Mouse (Mus musculus) heart, embryonic 12.5 days (tissue): ENCODE measurements around the gene Gm20388. TPM values are rescaled to one million over a fixed set of nuclear protein-coding genes. Genes with fewer than 3 reads are reported as not detected.

Source experiments
- ATAC-seq: fragments of 200-750 bp; cut with Nextera tagmentation; 2 replicates; pipeline ENCODE4 v1.8.0; 2017; ENCODE audit warnings: moderate TSS enrichment, moderate library complexity; ENCODE audit not compliant: insufficient number of reproducible peaks, low FRiP score
- H3K27ac ChIP-seq: fragments of 300-500 bp; sonication (generic); 2 replicates; pipeline ENCODE4 v1.5.1; 2016; ENCODE audit warnings: mild to moderate bottlenecking, moderate library complexity; ENCODE audit not compliant: poor library complexity, severe bottlenecking
- H3K27me3 ChIP-seq: fragments of 300-500 bp; sonication (generic); replicated peaks from 2 replicates; pipeline ENCODE4 v1.6.1; 2016; ENCODE audit warnings: mild to moderate bottlenecking, moderate library complexity
- H3K36me3 ChIP-seq: fragments of 300-500 bp; sonication (generic); 2 replicates; pipeline ENCODE4 v1.6.1; 2016; ENCODE audit warnings: mild to moderate bottlenecking, moderate library complexity
- H3K4me1 ChIP-seq: fragments of 300-500 bp; sonication (generic); replicated peaks from 2 replicates; pipeline ENCODE4 v1.6.1; 2016; ENCODE audit warnings: mild to moderate bottlenecking
- H3K4me2 ChIP-seq: fragments of 300-500 bp; sonication (generic); 2 replicates; pipeline ENCODE4 v1.6.1; 2016; ENCODE audit warnings: mild to moderate bottlenecking, moderate library complexity
- H3K4me3 ChIP-seq: fragments of 300-500 bp; sonication (generic); 2 replicates; pipeline ENCODE4 v1.5.1; 2016; ENCODE audit warnings: mild to moderate bottlenecking
- H3K9ac ChIP-seq: fragments of 300-500 bp; sonication (generic); 2 replicates; pipeline ENCODE4 v1.6.1; 2016; ENCODE audit warnings: mild to moderate bottlenecking, moderate library complexity
- H3K9me3 ChIP-seq: fragments of 300-500 bp; sonication (generic); replicated peaks from 2 replicates; pipeline ENCODE4 v1.6.1; 2016; ENCODE audit warnings: mild to moderate bottlenecking, moderate library complexity
- WGBS: fragments of 180-500 bp; shearing (Covaris S2); methylation state at CpG from one replicate; pipeline ENCODE4 v1.1.7; 2016; 5-methylcytosine and 5-hydroxymethylcytosine counted together
- polyA plus RNA-seq: library from polyadenylated mRNA; unstranded; fragments of >200 nt; fragmentation: Nextera tagmentation; extraction: Ambion mirVana; gene quantifications from 2 replicates; pipeline ENCODE4 v1.2.1, GENCODE M21; 2016

Gene Gm20388
- polyA plus RNA-seq, 1 experiment from 2014 or later: not detected

DNA sequence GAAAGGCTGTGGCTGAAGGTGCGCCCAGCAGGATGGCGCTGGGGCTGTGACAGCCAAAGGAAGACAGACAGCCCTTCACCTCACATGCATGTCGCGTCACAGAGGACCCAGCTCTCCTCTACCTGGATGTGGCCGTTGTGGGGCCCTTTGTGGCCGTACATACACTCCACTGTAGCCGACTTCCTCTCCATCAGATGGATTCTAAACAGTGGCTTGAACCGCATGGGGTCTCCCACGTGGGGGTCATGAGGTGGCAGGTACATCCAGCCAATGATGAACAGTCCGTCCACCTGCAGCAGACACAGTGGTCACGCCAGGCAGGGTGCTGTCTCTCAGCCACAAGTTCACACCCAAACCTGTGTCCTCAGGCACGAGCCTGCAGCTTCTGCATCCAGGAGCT, 1649.2 kb downstream of the Gm20388 start:
- ATAC-seq: no peak
- Histone ChIP-seq H3K27ac (no peak overlapping the region), H3K4me1 (peaks cover 17% of the 10 kb centered on the region), H3K4me2 (no peak overlapping the region), H3K4me3 (no peak overlapping the region), H3K27me3 (no peaks in the 10 kb centered on the region), H3K9ac (no peak overlapping the region), H3K9me3 (no peaks in the 10 kb centered on the region), H3K36me3 (peaks cover 39% of the 10 kb centered on the region)
- WGBS: 92% methylated on average over 12 of the region's 12 CpGs

DNA sequence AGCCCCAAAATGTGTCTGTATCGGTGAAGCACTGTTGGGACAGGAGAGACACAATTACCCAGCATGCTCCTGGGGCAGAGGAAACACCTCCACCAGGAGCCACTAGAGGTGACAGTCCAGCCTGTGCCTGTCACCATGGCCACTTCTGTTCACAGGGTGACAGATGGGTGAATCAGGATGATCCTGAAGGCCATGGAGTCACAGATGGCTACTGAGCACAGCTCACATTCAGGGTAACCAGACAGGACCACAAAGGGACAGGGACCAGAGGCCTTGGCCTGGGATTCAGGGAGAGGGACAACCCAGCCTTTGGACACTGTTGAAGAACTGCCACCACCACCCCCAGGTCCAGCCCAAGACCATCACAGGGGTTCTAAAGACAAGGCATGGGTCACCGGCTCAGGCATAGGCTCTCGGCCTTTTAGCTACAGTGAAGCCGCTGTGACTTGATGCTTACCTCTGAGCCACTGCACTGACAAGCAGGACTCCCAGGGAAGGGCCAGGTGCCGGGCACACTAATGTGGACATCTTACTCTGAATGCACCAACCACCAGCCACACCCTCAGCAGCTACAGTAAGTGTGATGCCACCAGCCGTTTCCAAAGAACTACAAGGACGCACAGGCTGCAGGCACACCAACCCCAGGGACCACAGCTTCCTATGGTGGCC, 1649.9 kb downstream of the Gm20388 start:
- H3K4me1 ChIP-seq: peaks cover 17% of the 10 kb centered on the region
- H3K9ac ChIP-seq: no peak overlapping the region
- no peak overlapping the region for H3K4me2 ChIP-seq
- H3K9me3 ChIP-seq: no peaks in the 10 kb centered on the region
- no peak for ATAC-seq
- H3K27me3 ChIP-seq: no peaks in the 10 kb centered on the region
- H3K4me3 ChIP-seq: no peak overlapping the region
- H3K36me3 ChIP-seq: peaks cover 38% of the 10 kb centered on the region
- no peak overlapping the region for H3K27ac ChIP-seq
- WGBS: 92% methylated on average over 7 of the region's 7 CpGs

DNA sequence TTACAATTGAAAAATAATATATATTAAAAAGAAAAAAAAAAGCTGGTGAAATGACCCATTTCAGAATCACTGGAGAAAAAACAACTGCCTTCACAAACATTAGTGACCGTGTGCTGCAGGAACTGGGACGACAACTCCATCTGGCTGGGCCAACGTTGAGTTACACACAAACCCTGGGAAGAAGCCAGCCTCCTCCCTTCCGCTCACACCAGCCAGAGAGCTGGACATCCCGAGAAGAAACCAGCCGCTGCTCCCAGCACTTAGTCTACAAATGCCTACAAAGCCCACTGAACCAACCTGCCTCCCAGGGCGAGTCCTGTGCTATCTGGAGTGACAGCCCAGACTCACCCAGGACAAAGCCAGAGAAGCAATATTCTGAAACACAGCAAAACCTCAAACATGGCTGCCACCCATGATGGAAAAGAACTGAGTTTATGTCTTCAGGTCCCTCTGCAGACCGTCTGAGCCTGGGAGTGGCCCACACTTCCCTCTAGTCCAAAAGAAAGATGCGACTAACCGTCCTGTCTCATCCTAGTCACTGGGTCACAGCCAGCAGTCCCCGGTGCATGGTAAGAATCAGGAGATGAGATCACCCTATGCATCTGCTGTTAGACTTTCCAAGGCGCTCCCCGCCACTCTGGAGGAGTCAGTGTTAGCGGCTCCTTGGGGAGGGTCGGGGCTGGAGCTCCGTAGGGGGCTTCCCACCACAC, 1651.2 kb downstream of the Gm20388 start:
- Histone ChIP-seq H3K27me3 (no peaks in the 10 kb centered on the region), H3K4me1 (peaks cover 17% of the 10 kb centered on the region)
- 82% methylated on average over 16 of the region's 16 CpGs for WGBS

DNA sequence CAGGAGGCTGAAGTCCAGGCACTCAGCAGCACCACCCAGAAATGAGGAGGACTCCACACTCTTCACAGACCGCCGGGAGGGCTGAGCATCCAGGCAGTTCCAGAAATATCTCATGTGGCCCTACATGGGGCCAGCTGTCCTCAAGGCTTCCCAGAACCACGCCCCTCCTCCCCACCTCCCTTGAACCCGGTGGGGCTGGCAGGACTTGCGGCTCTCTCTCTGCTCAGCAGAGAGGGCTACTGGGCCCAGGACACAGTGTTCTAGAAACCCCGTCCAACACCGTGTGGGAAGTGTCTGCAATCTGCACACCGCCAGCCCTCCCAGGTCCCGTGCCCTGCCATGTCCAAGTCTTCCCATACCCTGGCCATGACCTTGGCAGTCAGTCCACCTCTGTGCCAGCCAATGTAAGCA, 1652.3 kb downstream of the Gm20388 start:
- peak; percentile 23; the same call in 1 of the 2 replicates for ATAC-seq

More for the DNA sequence above, 1651.2 kb downstream of the Gm20388 start:
- no peak overlapping the region for H3K27ac ChIP-seq
- ATAC-seq: no peak
- no peaks in the 10 kb centered on the region for H3K9me3 ChIP-seq
- no peak overlapping the region for H3K9ac ChIP-seq
- H3K4me2 ChIP-seq: no peak overlapping the region
- no peak overlapping the region for H3K4me3 ChIP-seq
- peaks cover 32% of the 10 kb centered on the region for H3K36me3 ChIP-seq

DNA sequence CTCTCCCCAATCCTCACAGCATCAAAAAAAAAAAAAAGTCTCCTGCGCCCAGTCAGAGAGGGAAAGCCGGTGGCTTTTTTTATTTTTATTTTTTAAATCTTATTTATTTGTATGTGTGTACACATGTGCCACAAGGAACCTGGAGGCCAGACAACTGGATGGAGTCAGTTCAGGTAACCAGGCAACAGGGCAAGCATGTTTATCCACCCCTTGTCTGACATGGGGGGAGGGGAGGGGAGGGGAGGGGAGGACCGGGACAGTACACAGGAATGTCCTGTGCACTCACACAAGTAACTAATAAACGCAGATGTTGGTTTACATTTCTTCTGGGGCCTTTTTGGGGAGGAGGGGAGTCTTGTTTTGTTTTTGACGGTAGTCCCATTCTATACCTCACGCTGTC, 1653.1 kb downstream of the Gm20388 start:
- WGBS: 80% methylated on average over 6 of the region's 6 CpGs
- Histone ChIP-seq H3K27ac (no peak overlapping the region), H3K4me2 (no peak overlapping the region), H3K27me3 (no peaks in the 10 kb centered on the region), H3K9ac (no peak overlapping the region), H3K9me3 (no peaks in the 10 kb centered on the region), H3K36me3 (peaks cover 23% of the 10 kb centered on the region), H3K4me1 (peaks cover 24% of the 10 kb centered on the region), H3K4me3 (no peak overlapping the region)
- no peak for ATAC-seq

More for the DNA sequence above, 1652.3 kb downstream of the Gm20388 start:
- Histone ChIP-seq H3K9ac (no peak overlapping the region), H3K36me3 (peaks cover 27% of the 10 kb centered on the region), H3K27me3 (no peaks in the 10 kb centered on the region), H3K4me2 (no peak overlapping the region), H3K9me3 (no peaks in the 10 kb centered on the region), H3K4me3 (no peak overlapping the region), H3K4me1 (peaks cover 17% of the 10 kb centered on the region), H3K27ac (peak overlapping the region; percentile 32; the same call in 1 of the 2 replicates)
- 51% methylated on average over 9 of the region's 9 CpGs for WGBS

DNA sequence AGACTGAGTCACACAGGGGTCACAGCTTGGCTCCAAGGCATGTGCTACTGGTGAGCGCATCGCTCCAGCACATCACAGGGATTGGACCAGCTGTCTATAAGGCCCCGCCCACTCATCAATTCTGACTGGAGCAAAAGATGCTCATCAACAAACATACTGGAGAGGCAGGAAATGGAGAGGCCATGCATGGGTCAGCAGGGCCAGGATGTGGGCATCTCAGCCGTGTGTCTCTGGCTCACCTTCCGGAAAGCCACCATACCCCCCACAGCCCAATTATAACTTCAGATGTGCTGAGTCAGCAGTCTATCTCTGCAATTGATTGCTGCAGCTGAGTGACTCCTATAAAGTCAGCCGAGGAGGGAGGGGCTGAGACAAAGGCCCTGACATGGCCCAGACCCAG, 1657.7 kb downstream of the Gm20388 start:
- H3K9me3 ChIP-seq: no peaks in the 10 kb centered on the region
- no peak for ATAC-seq
- H3K27ac ChIP-seq: no peak overlapping the region
- WGBS: 83% methylated on average over 6 of the region's 6 CpGs
- H3K9ac ChIP-seq: no peak overlapping the region
- H3K4me2 ChIP-seq: no peak overlapping the region
- H3K27me3 ChIP-seq: no peaks in the 10 kb centered on the region
- H3K4me3 ChIP-seq: no peak overlapping the region
- 0 out of 2 replicates have a peak, but pooled peaks cover 9% of the 10 kb centered on the region for H3K36me3 ChIP-seq
- H3K4me1 ChIP-seq: peaks cover 24% of the 10 kb centered on the region

DNA sequence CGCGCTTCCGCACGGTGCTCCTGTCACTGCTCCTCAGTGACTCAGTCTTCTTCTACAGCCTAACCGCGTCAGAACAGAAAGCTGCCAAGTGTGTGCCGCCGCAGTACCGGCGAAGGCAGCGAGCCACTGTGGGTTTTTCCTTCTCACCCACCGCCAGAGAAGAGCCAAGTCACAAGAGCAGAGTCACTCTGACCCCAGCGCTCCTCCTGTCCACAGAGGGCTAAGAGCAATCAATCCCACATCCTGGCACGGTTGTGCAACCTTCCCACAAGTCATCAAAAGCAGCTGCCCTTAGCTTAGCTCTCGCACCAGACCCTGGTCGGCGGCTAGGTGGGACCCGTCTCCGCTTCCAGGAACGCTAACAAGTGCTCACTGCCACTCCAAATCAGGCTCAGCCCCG, 1659.7 kb downstream of the Gm20388 start:
- WGBS: 77% methylated on average over 21 of the region's 21 CpGs
- Histone ChIP-seq H3K36me3 (0 out of 2 replicates have a peak, but pooled peaks cover under 1% of the 10 kb centered on the region), H3K9me3 (no peaks in the 10 kb centered on the region), H3K4me2 (peak overlapping the region; percentile 31; the same call in 1 of the 2 replicates), H3K4me3 (peak overlapping the region; percentile 8; the same call in 1 of the 2 replicates), H3K27me3 (no peaks in the 10 kb centered on the region), H3K9ac (no peak overlapping the region), H3K27ac (no peak overlapping the region), H3K4me1 (peaks cover 29% of the 10 kb centered on the region)
- ATAC-seq: no peak

DNA sequence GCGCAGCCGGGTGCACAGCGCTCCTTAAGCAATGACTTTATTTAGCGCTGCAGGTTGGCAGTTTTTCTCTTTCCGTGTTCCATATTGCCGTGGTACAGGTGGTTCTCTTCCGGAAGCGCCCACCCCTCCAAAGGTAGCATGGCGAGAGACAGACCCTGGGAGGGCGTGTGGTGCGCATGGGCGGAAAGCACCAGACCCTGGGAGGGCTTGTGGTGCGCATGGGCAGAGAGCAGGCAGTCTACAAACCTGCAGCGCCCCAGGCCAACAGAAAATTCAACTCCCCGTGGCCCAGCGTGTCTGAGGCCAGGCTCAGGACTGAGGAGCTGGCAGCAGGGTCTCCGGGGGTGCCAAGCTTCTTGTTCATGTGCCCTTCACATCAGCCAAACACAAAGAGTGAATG, 1660.2 kb downstream of the Gm20388 start:
- ATAC-seq: no peak
- Histone ChIP-seq H3K27me3 (no peaks in the 10 kb centered on the region), H3K27ac (no peak overlapping the region), H3K4me3 (peak overlapping the region; percentile 8; the same call in 1 of the 2 replicates), H3K36me3 (no peaks in the 10 kb centered on the region), H3K4me1 (peaks cover 29% of the 10 kb centered on the region), H3K4me2 (peak overlapping the region; percentile 31; the same call in 1 of the 2 replicates), H3K9me3 (no peaks in the 10 kb centered on the region), H3K9ac (no peak overlapping the region)
- 73% methylated on average over 17 of the region's 17 CpGs for WGBS

DNA sequence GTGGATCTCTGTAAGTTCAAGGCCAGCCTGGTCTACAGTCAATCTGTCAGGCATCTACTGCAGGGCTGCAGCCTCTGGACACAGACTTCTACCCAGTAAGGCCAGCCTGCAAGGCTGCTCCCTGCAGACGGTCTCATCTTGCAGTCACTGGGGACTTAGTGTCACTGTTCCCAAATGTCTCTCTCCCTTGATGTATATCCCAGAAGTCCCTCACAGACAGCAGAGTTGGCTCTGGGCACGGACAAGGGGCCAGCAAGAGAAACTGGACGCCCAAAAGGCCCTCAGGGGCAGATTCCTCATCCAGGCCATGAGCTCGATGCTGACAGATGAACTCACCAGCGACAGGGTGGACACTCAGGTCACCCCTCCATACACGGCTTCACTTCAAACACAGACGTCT, 1661.5 kb downstream of the Gm20388 start:
- 74% methylated on average over 7 of the region's 7 CpGs for WGBS
- no peaks in the 10 kb centered on the region for H3K9me3 ChIP-seq
- H3K27me3 ChIP-seq: no peaks in the 10 kb centered on the region
- H3K4me1 ChIP-seq: peaks cover 36% of the 10 kb centered on the region
- H3K36me3 ChIP-seq: no peaks in the 10 kb centered on the region
- no peak overlapping the region for H3K4me2 ChIP-seq
- no peak overlapping the region for H3K27ac ChIP-seq
- no peak for ATAC-seq
- H3K4me3 ChIP-seq: no peak overlapping the region
- H3K9ac ChIP-seq: no peak overlapping the region

DNA sequence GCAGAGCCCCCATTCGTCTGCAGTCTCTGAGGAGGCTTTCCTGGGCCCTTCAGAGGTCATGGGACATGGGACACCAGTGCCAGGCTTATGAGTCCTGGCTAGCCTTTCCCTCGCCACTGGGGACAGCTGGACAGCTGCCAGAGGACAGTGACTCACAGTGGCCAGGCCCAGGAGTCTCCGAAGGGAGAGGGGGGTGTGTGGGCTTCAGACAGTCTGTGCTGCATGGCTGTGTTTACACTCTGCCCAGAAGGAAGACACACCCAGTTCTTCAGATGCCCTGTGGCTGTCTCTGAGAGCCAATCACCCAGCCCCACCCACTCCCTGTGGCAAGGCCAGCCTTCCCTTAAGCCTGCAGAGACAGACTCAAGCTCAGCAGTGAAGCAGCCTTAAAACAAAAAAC, 1662.6 kb downstream of the Gm20388 start:
- H3K36me3 ChIP-seq: no peaks in the 10 kb centered on the region
- H3K9ac ChIP-seq: no peak overlapping the region
- H3K27ac ChIP-seq: no peak overlapping the region
- H3K4me2 ChIP-seq: no peak overlapping the region
- H3K4me3 ChIP-seq: no peak overlapping the region
- no peaks in the 10 kb centered on the region for H3K27me3 ChIP-seq
- peak; percentile 64 for ATAC-seq
- WGBS: 32% methylated on average over 3 of the region's 3 CpGs
- H3K4me1 ChIP-seq: peaks cover 43% of the 10 kb centered on the region
- H3K9me3 ChIP-seq: no peaks in the 10 kb centered on the region

DNA sequence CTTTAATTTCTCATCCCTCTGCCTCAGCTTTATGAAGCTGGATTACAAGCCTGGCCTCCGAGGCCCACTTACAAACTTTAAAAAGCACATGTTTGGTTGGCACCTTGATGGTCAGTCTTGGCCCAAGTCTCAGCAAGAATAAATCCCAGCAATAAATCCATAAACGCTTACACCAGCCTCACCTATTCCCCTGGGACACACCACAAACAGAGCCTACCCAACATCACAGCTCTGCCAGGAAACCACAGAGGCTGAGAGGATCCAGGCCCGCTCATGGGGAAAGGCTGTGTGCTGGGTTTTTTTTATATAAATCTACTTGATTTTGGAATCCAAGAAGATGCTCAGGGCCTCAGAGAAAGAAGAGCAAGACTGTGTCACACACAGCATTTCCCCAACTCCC, 1665.0 kb downstream of the Gm20388 start:
- Histone ChIP-seq H3K4me2 (no peak overlapping the region), H3K9me3 (no peaks in the 10 kb centered on the region), H3K36me3 (no peaks in the 10 kb centered on the region), H3K9ac (no peak overlapping the region), H3K27ac (no peak overlapping the region), H3K27me3 (no peaks in the 10 kb centered on the region), H3K4me1 (peaks cover 37% of the 10 kb centered on the region), H3K4me3 (no peak overlapping the region)
- ATAC-seq: no peak
- WGBS: 82% methylated on average over 3 of the region's 3 CpGs
